Mouse (Mus musculus) right cerebral cortex, postnatal 25 days (tissue): Measurements from ENCODE around the gene Prkcd.
A peak's percentile ranks its signal among the peaks of the same experiment; 100 is the strongest.
"Not testable (repeated sequence)": the region's sequence is repeated elsewhere in the genome, so short reads cannot be mapped to it uniquely, and the experiment has no call there.

Experiments used
- DNase-seq: peaks from one replicate; pipeline ENCODE4 v3.0.0; 2022

The Prkcd gene

DNA sequence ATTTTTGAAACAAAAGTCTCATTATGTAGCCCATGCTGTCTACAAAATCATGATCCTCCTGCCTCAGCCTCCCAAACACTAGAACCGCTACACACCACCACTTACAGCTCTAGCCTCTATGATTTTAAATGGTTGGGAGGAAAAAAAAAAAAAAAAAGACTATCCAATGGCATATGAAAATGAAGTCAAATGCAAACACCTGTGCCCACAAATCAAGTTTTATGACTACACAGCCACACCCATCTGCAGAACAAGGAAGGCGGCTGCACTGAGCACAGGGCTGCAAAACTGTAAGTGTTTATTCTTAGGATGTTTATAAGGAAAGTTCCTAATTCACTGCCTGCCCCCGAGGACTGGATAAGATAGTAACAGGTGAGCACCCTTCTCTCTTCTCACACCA is 29.6 kb downstream of the Prkcd start:
- DNase-seq: no peak

GRCm38 (mm10) chr14:30595576-30596313 is 30.3 kb downstream of the Prkcd start:
- DNase-seq: no peak

- DNase-seq: no peak
Observed at GRCm38 (mm10) chr14:30594092-30594695, 31.8 kb downstream of the Prkcd start.

DNA sequence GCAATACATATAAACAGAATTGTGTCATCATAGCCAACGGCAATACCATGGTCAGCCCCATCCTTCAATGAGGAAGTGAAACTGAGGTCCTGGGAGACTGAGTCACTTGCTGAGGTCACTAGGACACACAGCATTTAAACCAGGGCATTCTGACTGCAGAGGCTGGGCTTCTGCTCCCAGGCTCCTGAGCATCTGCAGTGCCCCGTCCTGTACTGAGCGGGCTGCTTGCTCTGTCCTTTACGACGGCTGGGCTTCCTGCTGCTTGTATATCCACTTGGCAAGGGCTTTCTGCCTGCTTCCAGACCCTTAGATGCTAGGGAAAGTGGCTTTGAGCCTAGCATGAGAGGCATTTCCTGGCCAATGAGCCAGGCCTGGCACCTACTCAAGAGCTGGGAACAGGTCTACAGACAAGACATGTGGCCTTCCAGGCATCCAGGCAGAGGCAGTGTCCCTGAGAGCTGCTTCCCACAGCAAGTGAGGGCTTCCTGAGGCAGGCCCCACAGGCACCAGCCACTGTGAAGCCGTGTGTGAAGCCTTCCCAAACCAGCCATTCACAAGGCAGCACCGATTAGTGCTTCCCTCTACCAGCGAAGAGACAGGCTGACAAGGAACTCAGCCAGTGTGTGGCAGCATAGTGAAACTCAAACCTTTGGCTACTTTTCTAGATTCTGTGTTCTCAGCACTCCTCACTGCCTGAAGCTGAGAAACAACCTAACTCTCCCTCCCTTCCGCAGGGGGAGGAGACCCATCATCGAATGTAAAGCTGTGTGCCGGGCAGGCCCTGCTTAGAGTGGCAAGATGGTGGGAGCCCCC is 32.5 kb downstream of the Prkcd start:
- DNase-seq: peak; percentile 49

- DNase-seq: peak; percentile 62
Observed at GRCm38 (mm10) chr14:30591417-30591816, 34.6 kb downstream of the Prkcd start.

- no peak for DNase-seq
Observed at GRCm38 (mm10) chr14:30590918-30591317, 35.1 kb downstream of the Prkcd start.

DNA sequence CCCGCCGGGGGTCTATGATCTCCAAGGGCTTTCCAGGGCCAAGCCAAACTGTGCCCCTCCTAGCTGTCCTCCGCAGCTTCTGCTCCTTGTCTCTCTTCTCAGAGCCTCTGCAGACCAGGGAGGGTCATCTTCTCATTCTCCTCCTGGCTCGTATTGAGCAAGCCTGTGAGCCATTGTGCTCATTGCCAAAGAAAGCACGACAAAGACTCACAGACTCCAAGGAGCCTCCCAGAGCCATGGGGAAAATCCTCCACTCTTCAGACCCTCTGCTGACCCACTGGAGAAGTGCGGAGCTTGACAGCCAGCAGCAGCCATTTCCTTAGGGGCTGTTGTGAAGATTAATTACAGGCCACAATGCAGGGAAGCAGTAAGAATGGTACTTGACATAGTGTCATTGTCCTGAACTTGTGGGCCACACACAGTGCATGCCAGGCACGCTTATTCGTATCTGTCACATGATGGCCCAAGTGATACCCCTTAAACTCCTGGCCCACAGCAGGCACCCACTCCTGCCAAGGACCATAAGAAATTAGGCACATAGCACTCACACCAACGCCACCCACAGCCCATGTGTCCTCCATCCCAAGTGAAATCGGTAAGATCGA is 35.9 kb downstream of the Prkcd start:
- no peak for DNase-seq

- DNase-seq: no peak
Observed at GRCm38 (mm10) chr14:30586780-30587461, 39.1 kb downstream of the Prkcd start.

DNA sequence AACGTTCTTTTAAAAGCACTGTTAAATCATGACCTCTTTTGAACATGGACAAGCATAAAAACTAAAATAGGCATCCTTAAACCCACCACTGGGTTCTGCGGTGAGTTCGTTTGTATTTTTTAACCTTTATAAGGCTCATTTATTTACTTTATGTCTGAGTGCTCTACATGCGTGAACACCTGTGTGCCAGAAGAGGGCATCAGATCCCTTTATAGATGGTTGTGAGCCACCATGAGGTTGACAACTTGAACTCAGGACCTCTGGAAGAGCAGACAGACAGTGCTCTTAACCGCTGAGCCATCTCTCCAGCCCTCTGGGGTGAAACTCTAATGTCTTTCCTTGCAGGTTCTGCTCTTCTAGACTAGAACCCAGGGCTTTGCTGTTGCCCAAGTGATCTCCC is 40.7 kb downstream of the Prkcd start:
- no peak for DNase-seq

DNA sequence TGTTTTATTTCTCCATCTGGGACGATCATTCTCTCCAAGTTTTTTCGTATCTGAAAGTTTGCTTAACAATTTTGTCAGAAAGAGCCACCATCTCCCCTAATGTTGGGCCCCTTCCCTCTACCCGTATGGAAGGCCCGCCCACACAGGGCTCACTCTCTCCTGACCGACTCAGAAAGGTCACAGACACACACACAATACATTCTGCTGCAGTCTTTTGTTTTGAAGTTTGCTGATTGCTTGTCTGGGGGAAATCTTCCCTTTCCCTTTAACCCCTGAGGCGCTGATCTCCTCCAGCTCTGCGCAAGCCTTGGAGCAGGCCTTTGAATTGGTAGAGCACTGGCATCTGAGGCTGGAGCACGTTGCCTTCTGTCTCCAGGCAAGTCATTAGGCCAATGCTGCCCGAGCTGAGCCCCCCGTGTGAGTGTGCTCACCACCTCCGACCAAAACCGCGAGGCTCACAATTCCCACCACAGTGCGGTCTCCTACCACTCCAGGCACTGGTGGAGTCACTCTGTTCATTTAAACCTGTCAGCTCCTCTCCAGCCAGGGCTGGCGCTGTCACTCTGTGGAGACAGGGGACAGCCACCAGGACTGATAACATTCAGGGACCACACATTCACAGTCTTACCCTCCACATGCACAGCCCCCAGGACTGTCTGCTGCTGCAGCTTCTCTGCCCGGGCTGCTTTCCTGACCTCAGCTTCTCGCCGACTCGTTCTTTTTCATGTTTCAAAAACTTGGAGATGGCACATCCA is 41.3 kb downstream of the Prkcd start:
- DNase-seq: no peak

DNA sequence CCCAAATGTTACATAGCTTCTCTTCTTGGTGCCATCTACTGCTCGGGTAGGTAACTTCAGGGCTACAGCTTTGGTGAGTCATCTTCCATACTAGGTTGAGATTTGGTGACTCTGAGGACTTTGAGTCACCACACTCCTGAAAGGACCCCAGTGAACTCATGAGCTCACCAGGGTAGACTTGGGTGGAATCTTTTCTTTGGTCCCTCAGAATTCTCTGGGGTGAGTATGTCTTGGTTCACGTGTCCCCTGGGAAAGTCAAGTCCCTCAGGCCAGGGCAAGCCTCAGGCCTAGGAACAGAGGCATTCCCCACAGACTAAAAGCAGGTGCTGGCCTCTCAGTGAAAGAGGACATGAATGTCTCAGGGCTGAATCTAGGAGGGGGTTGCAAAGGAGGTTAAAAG is 41.9 kb downstream of the Prkcd start:
- no peak for DNase-seq

- no peak for DNase-seq
Observed at GRCm38 (mm10) chr14:30581238-30581637, 44.8 kb downstream of the Prkcd start.

DNA sequence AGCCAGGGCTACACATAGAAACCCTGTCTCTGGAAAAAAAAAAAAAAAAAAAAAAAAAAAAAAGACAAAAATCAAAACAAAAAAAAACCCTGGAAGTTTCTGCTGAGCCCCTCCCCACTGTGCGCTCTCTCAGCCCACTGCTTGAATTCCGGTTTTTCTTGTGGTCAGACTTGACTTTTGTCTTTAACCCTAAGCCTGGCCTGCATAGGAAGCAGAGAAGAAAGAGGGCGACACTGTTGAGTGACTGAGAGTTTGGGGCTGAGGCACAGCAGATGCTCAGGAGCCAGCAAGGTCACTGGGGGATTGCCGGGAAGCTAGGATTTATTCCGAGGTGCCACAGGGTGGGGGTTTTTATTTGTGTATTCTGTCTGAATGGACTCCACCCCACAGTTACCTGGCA is 46.1 kb downstream of the Prkcd start:
- DNase-seq: no peak

GRCm38 (mm10) chr14:30579180-30579579 is 46.8 kb downstream of the Prkcd start:
- DNase-seq: no peak

GRCm38 (mm10) chr14:30577303-30578062 is 48.5 kb downstream of the Prkcd start:
- not testable (repeated sequence) for DNase-seq

DNA sequence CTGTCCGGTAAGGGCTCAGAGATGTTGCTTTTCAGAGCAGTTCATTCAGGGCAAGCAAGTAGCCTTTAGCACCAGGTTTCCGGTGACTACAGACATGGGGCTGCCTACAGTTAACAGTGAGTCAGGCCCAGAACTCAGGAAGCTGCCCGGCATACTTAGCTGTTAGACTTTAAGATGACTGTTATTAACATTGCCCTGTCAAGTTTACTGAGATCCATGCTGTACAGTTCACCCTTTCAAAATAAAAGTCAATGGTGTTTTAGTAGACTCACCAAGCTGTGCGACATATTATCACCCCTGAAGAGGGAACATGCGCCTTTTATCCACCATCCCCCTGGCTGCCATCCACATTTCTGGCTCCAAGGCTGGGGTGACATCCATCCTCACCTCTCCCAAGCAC is 49.8 kb downstream of the Prkcd start:
- DNase-seq: no peak

DNA sequence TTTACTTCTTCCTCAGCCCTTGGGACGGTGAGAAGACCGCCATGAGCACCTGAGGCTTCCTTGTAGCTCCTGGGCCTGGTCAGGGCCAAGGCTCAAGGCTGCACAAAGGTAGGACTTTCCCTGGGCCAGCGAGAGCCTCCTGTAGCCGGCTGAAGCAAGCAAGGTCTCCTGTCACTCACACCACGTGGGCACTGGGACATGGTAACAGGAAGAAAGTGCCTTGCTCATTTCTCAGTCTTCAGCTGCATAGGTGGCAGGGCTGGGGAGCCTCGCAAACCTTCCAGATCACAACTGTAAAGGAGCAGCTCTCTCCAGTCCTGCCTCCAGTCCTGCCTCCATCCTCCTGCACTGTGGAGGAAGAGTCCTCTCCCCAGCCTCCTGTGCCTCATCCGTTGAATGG is 50.2 kb downstream of the Prkcd start:
- DNase-seq: no peak

DNA sequence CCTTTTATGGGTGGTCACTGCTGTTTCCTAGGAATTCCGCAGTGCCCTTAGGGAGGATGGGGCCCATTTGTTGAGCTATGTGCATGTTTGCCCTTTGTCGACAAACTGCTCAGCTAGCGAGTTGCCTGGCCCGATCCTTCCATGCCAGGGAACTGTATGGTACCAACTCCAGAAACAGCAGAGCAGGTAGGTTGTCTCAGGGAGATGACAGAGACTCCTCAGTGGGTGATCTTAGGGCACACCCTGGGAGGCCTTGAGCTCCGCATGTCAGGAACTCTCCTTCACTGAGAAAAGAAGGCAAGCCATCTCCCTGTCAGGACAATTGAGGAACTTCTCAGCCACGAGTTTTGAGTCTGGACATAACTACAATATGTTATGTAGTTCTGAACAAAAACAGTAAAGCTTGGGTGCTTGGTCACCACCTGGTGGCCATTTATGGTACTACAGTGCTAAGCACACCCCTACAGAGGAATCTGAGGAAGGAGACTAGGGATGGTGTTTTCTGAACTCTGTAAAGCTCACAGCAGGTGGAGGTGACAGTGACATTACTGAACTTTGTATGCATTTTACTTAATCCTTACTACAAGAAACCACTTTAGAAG is 51.9 kb downstream of the Prkcd start:
- peak; percentile 70 for DNase-seq

DNA sequence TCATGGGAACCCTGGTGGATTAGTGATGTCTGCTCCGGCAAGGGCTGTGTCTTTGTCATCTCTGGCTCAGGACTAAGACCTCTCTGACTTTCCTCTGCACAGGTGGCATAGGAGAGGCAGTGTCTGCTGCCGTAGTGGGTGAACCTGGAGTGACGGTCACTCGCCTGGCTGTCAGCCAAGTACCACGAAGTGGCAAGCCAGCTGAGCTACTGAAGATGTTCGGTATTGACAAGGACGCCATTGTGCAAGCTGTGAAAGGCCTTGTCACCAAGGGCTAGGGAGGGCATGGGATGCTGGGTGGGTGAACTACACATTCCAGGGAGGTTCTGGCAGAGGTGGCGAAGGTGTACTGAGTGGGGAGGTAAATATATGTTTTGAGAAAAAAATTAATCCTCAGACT is 52.8 kb downstream of the Prkcd start:
- no peak for DNase-seq

- no peak for DNase-seq
Observed at GRCm38 (mm10) chr14:30572253-30572652, 53.8 kb downstream of the Prkcd start.

DNA sequence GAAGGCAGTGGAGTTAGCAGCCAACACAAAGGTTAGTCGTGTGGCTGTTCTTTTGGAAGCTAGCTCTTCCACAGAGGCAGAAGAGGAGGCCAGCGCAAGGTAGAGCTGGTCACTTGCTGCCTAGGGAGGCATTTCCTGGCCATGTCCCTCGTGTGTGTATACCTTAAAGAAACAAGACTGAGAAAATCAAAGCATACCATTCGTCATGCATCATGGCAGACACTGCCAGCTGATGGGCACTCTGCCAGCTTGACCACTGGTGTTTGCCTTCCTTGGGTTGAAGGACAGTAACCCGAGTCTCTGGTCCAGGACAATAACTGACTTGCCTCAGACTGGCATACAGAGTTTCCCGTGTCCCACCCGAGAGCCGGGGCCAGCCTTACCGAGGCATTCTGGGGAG is 55.7 kb downstream of the Prkcd start:
- no peak for DNase-seq
